Mouse (Mus musculus) liver, embryonic 14.5 days (tissue): Measurements from ENCODE around the gene Zfpm1.

Source experiments
- CTCF ChIP-seq: IDR thresholded peaks from 2 replicates; pipeline ENCODE4 v1.5.1; 2016; ENCODE audit warnings: antibody characterized with exemption, low read depth, control low read depth
- EP300 ChIP-seq: IDR thresholded peaks from 2 replicates; pipeline ENCODE4 v1.6.1; 2016; ENCODE audit warnings: antibody characterized with exemption, low read depth

DNA sequence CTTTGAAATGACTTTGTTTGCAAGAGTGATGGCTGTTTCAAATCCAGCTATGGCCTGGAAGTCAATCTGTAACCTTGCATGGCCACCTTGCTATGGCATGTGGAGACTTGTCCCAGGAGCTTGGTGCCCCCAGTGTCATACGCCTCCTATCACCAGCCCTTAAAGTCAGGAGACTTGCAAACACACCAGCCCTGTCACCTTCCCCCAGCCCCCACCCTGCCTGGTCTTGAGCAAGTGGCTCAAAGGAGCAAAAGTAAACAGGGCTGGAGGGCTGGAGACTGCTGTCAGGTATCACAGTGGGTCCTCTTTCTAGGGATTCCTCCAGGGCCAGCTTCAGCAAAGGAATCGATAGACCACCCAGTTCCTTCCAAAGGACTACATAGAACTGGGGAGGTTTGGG, 29.2 kb downstream of the Zfpm1 start:
- no peak for TF ChIP-seq CTCF
- TF ChIP-seq EP300 = no peak
